Mouse (Mus musculus) skeletal muscle tissue, adult 2 months (tissue): Measurements from ENCODE around the gene Paqr8.
"Not testable (repeated sequence)": the region's sequence is repeated elsewhere in the genome, so short reads cannot be mapped to it uniquely, and the experiment has no call there.

ENCODE experiments used
- DNase-seq: peaks from one replicate; pipeline ENCODE4 v3.0.0-alpha.2; 2012; ENCODE audit warnings: low read depth, low spot score

Paqr8 gene

DNA sequence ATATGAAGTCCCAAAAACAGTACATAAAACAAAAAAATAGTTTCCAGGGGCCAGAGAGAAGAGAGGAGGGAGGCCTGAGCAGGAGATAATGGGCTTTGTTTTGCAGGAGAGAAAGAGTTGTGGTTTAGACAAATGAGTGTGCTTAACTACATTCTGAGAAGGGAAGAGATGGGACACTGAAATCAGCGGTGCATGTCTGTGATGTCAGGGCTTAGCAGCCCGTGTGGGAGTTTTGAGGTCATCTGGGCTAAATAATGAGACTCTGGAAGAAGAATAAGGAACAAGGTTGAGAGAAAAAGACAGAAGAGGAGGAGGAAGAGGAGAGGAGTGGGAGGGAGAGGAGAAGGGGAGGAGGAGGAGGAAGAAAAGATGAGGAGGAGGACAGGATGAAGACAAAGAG, 21.7 kb downstream of the Paqr8 start:
- DNase-seq = no peak

DNA sequence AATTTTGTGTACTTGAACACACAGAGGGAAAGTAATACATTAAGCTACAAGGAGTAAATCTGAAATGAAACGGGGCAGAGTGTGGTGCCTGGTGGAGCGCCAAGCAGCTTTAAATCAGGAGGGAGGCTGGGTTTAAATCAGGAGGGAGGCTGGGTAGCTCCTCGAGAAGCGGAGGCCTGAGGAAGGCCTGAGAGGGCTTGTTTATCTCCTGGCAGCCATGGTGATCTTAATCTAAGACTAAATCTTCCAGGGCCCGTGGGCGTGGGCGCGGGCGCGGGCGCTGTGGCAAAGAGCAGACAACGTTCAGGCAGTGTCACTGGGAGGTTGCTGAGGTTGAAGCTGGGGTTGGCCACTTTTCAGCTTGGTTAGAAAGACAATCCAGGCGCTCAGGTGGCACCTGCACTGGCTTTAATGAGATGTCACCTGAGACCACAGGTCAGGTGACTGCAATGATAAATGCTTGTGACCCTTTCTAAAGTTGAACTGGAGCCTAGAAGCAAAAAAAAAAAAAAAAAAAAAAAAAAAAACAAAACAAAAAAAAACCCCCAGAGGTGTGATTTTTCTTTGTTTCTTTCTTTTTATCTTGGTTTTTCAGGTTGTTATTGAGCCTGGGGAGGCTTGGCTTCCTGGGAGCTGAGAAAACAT, 22.2 kb downstream of the Paqr8 start:
- DNase-seq = no peak

DNA sequence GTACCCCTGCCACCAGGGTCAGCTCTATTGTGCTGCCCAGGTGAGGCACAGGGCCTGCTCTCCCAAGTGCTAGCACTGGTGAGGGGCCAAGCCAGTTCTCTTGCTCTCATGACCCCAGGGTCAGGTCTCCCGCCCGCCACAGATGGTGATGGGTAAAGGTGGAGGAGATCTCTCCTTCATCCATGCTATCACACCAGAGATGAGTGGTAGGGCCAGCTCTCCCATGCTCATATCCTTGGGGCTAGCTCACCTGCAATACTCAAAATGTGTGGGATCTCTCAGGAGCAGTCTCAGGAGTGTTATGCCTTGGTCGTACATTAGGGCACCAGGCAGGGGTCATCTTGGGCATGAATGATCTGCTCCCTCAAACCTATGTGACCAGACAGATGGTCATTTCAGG, 24.4 kb downstream of the Paqr8 start:
- DNase-seq = no peak

DNA sequence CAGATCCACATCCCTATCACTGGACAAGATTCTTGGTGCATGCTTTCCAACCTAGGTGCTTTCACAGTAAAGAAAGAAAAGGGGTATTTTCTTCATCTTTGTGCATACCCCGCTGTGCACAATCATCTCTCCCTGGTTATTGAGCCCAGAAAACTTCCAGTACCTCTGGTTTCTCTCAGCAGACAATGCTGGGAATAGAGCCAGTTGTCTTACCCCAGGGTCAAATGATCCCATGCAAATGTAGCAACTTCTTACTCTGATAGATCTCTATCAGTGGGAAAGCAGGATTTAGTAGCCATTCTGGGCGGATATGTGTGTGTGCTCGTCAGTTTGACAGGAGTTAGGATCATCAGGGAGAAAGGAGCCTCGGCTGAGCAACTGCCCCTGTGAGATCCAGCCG, 25.2 kb downstream of the Paqr8 start:
- no peak for DNase-seq

DNA sequence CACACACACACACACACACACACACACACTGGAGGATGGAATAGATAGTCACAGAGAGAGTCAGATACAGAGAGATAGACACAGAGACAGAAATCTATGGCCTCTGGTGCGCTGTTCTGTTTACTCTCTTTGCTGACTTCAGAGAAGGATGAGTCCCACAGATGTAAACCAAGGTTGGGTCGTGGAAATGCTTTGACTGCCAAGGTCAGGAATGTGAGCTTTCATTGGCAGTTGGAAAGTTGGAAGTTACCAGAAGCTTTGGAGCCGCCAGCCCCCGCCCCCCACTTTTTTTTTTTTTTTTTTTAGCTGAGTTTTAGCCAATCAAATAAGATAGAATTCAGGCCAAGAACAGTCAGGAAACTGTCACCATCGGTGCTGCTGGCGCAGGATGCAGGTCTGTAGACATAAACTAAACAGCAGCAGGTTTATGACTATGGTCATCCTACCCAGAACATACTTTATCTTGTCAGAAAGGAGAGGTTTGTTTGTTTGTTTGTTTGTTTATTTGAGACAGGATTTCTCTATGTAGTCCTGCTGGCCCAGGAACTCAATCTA, 27.2 kb downstream of the Paqr8 start:
- no peak for DNase-seq

DNA sequence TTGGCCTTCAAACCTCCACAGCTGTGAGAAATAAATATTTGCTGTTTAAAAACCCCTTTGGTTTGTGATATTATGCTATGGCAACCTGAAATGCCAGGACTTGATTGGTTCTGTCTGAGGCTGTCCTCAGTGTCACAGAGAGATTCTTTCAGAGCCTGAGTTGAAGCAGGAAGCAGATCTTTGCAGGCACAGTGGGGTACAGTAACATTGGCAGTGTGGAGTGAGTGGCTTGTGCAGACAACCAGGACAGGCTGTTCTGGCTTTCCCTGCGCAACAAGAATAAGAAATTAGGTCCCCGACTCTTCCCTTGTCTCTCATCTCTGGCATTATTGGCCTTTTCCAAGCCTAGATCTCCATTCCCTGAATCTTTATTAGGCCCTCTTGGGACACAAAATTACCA, 29.3 kb downstream of the Paqr8 start:
- DNase-seq = no peak

DNA sequence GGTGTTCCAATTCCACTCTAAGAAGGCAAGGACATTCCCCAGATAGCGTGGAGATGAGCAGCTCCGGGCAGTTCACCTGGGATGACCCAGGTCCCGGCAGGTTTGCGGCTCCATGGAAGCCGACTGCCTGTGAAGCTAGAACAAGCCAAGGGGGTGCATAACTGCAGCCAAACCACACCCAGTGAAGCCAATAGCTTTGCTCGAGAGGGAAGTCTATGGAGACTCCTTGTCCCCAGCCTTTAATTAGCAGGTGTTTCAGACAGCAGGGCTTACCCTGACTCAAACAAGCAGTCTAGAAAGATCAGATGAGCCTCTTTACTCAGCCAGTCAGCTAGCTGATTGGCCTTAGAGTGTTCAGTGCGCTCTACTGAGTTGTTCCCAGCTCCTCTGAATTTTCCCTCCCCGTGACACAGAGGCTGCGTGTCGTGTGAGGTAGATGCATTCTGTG, 30.7 kb downstream of the Paqr8 start:
- DNase-seq = no peak

DNA sequence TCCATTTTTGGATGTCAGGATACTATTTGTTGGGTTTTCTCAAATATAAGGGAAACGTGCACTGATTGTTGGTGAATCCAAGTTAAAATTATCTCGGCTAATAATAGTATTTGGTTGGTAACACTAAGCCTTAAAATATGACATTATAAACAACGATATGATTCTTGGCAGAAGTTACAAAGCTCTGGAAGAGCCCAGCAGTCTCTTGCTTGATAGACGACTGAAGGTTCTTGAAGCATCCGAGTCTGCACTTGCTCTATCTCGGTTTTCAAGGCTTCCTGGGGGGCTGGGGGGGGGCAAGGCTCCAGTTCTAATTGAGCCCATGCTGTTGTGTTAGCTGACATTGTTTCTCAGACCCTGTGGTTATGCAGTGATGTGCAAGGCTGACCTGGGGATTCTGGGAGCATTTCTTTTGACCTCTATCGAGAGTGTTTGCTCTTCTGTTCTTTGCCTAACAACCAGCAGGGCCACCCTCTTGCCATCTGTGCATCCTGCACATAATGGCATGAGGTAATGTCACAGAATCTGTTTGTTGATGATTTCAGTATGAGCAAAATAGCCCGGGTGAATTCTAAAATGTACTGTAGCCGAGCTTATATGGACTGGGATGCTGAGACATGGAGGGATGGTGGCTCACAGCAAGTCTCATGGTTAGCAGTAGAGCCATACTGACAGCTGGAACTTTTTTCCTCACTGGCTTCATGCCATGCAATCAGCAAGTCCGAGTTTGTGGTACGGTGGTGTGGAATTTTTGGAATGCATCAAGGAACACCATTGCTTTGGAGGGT, 32.4 kb downstream of the Paqr8 start:
- DNase-seq = no peak

DNA sequence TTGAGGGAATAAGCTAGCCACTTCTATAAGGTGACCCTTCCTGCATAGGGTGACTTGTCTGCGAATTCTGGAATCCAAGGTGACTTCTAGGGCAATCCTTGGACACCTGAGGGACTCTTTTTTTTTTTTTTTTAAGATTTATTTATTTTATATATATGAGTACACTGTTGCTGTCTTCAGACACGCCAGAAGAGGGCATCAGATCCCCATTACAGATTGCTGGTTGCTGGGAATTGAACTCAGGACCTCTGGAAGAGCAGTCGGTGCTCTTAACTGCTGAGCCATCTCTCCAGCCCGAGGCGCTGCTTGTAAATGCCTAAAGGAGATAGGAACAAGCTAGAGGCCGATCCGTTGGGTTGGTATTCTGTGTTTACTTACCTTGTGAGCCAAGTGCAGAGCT, 34.9 kb downstream of the Paqr8 start:
- DNase-seq = not testable (repeated sequence)

DNA sequence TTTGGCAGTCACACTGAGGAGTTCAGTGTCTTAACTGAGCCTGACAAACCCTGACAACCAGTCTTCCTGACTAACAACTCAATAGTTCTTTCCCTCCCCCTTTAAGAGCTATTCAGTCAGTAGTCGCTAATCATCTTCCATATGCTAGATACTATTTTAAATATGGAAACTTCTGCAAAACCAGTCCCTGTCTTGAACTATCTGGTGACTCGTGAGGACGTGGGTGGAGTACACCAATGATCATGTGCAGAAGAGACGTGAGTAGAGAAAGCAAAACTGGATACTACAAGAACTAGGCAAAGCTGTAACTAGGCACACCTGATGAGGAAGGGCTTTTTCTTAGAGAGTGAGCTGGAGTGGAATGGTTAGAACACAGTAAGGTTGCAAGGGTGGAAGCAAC, 35.5 kb downstream of the Paqr8 start:
- no peak for DNase-seq

DNA sequence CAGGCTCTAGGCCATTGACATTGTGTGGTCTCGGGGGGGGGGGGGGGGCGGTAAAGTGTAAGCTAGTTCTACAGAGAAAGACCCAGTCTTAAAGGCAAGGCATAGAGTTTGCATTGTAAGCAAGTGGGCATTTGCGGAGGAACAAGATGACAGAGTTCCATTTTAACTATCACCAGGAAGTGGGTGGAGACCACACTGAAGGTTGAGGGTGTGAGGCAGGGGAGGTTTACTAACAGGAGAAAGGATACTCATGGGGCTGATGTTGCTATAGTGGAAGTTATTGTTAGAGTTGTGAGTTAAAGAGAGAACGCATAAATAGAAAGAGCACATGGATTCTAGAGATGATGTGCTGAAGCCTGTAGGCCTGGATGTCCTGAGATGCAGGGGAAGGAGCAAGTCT, 36.0 kb downstream of the Paqr8 start:
- DNase-seq = no peak

DNA sequence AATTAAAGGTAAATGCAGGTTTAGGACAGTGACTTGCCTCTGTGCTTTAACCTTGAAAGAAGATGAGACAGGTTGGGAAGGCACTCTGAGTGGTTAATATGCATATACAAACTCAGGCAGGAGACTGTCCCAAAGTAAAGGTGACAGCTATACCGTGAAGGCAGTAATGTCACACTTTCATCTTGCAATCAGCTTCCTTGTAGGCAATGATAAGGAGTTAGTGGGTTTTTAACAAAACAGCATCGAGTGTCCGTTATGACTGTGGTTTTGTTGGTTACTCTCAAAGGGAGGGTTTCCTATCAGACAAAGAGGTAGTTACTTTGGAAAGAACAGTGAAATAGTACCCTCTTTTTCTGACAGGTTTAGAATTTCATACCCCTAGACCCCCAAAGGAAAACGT, 38.1 kb downstream of the Paqr8 start:
- no peak for DNase-seq

DNA sequence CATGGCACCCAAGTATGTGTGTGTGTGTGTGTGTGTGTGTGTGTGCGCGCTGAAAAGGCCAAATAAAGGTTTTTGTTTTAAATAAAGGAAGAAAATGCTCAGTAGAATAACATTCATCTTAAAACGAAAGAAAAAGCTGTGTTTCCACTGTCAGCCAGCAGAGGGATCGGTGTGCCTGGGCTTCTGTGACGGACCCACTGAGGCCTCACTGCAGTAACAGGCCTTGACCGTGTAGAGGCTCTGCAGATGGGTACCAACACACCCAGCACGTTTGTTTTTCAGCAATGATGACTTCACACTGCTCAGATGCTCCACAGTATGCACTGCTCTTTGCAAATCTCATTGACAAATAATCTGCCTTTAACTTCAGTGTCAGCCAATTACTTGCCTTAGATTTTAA, 43.1 kb downstream of the Paqr8 start:
- peak; percentile 26 for DNase-seq

DNA sequence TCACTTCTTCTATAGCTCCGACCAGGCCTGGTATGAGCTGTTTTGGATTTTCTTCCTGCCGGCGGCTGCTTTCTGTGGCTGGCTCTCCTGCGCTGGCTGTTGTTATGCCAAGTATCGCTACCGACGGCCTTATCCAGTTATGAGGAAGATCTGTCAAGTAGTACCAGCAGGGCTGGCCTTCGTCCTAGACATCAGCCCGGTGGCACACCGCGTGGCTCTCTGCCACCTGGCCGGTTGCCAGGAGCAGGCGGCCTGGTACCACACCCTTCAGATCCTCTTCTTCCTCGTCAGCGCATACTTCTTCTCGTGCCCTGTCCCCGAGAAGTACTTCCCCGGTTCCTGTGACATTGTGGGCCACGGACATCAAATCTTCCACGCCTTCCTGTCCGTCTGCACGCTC, 44.7 kb downstream of the Paqr8 start:
- DNase-seq = peak; percentile 13

DNA sequence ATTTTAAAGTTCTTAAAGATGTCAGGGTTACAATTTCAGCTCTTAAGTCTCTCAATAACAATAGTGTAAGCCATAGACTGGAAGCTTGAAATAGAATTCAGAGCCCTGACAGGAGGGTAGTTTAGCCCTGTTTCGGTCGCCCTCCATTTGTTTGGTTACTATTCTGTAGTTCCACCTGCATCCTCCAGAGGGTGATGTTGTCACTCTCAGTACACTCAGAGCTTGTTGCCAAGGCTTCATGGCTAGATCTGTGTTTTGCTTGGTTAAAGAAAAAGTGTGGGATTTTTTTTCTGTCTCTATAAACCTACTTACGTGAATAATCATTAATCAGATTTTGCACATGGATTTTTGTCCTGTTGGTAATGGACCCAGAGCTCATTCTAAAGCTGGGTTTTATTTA, 48.6 kb downstream of the Paqr8 start:
- DNase-seq = peak; percentile 59

DNA sequence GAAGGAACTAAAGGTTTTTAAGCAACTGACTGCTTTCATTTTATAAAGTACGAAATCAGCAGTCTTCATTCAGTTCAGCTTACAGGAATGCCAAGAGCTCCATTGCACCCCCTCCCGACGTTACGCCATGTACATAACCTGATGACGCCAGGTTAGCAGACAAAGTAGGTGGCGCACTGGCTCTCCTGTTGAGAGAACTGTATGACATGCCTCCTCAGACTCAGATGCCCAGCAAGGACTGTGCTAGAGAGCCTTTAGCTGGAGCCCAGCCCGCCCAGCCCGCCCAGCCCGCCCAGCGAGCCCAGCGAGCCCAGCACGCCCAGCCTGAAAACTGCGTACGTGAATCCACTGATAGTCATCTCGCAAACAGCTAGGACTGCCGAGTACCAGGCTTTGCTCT, 49.7 kb downstream of the Paqr8 start:
- no peak for DNase-seq

DNA sequence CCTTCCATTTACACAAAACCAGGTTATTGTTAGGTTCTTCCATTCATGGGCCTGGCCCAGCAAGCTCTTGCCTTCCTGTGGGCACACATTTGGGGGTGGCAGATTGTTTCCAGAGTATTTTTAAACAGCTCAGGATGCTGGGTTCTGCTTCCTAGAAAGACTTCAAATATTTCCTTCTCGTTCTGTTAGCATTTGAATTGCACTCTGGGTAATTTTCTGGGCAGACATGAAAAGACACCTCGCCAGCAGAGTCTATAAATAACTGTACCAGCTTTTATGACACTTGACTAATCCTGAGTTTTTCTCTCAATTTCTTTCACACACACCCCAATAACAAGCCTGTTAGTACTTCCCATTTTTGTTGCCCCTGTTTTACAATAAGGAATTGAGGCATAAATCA, 50.9 kb downstream of the Paqr8 start:
- no peak for DNase-seq

DNA sequence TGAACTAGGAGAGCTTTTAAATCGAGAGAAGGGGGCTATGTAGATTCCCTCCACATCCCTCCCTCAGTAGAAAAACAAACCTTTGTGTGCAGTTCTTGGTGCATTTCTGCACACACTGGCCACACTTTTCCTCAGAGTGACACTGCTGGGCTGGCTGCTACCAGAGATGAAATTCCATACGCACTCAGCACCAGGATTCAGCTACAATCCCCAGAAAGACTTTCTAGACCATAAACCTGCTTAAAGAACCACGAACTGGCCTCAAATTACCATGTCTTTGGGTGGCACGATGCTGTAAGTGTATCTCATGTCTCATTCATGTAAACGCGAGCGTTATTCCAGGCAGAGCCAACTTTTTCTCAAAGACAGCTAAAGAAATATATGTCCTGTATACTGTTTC, 51.5 kb downstream of the Paqr8 start:
- no peak for DNase-seq

DNA sequence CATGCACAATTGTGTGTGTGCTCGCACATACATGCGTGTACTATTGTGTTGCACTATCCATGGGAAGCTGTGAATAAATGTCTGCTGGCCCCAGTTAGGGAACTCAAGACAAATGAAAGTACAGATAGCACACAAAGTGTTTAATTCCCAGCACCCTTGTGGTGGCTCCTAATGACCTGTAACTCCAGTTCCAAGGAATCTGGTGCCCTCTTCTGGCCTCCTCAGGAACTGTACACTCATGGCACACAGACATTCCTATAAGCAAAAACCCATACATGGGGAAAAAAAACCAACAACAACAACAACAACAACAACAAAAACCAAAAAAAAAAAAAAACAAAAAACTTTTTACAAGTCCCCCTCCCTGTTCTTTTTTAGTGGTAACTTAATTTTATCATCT, 52.6 kb downstream of the Paqr8 start:
- DNase-seq = no peak

DNA sequence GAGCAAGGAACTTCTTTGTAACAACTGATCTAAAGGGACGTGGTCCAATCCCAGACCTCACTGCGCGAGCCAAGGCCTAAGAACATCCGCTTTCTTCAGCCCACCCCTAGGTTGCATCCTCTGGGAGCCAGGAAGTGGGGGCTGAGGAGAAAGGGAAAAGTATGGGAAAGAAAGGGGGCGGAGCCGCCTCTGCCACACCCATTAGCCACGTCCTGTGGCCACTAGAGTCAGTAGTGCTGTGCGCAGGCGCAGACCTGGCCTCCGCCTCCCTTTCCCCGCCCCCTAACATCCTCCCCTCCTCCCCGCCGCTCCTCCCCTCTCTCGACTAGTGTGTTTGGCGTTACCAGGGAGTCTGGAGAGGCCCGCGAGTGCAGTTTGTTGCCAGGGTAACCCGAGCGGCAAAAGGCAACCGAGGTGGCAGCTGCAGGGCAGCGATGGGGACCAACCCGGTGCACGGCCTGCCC, 60.9 kb downstream of the Paqr8 start, which contains the start of gene Efhc1:
Gene Efhc1 (plus strand): TSS at position 327 of the 464 bp plus-strand sequence.
- DNase-seq = peak; percentile 95

DNA sequence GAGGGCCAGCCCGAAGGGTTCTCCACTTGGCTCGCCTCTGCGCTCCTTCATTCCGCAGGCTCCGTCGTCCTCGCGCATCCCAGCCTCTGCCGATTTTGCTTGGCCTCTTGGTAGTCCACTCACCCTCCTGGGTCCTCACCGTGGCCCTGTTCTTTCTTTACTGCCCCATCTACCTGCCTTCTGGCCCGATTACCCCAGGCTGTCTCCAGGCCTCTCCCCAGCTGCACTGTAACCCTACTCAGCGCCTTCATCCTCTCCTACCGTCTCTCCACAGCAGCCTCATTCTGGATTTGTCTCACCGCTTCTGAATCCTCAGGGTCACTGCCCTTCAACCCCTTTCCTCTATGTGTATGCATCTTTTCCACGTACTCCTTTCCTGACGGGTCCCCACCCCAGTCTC, 61.4 kb downstream of the Paqr8 start:
- DNase-seq = no peak

DNA sequence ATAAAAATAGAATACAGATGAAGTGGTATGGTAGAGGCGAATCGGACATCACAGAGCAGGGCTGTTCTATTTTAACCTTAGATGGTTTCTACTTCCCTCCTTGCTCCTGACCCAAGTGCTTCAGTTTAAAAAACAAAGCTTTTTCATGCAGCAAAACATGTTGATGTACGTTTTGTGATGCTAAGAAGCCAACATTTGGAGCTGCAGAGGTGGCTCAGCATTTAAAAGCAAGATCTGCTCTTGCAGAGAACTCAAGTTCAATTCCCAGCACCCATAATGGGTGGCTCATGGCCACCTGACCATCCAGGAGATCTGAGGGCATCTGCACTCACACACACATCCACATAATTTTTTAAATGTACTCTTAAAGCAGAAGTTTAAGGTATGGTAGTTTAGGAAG, 64.5 kb downstream of the Paqr8 start:
- no peak for DNase-seq

DNA sequence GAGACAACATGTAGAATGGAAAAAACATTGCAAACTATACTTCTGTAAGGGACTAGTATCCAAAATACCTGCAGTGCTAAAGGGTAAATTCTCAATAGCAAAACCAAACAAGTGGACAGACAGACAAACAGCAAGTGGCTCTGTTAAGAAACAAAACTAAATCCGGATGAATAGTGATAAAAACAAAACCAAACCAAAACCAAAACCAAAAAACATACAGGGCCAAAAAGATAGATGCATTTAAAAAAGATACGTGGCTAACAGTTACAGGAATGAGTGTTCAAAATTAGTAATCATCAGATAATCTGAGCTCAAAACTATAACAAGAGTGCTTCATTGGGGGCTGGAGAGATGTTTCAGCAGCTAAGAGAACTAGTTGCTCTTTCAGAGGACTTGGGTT, 79.2 kb downstream of the Paqr8 start:
- DNase-seq = no peak
